Mouse (Mus musculus) limb, embryonic 11.5 days (tissue): ENCODE results near the gene Ppp1r37. TPM values are rescaled to one million over a fixed set of nuclear protein-coding genes. Genes with fewer than 3 reads are reported as not detected.
A peak's percentile ranks its signal among the peaks of the same experiment; 100 is the strongest.

Experiments used
- ATAC-seq: fragments of 200-750 bp; cut with Nextera tagmentation; 2 replicates; pipeline ENCODE4 v1.8.0; 2017; ENCODE audit warnings: low read depth; ENCODE audit not compliant: insufficient number of reproducible peaks, low FRiP score, low TSS enrichment
- DNase-seq: peaks from one replicate; pipeline ENCODE4 v3.0.0-alpha.2; 2015; ENCODE audit warnings: low spot score
- H3K27ac ChIP-seq: fragments of 300-500 bp; sonication (generic); replicated peaks from 2 replicates; pipeline ENCODE4 v1.5.1; 2014; ENCODE audit warnings: low read depth, mild to moderate bottlenecking, low read length
- H3K27me3 ChIP-seq: fragments of 300-500 bp; sonication (generic); 2 replicates; pipeline ENCODE4 v1.6.1; 2014; ENCODE audit warnings: mild to moderate bottlenecking, low read length, mixed read lengths; ENCODE audit not compliant: control insufficient read depth, insufficient read depth
- H3K36me3 ChIP-seq: fragments of 300-500 bp; sonication (generic); 2 replicates; pipeline ENCODE4 v1.6.1; 2014; ENCODE audit warnings: mild to moderate bottlenecking, low read length, moderate library complexity, mixed read lengths; ENCODE audit not compliant: control insufficient read depth, insufficient read depth
- H3K4me1 ChIP-seq: fragments of 300-500 bp; sonication (generic); 2 replicates; pipeline ENCODE4 v1.6.1; 2014; ENCODE audit warnings: low read length, mixed read lengths; ENCODE audit not compliant: control insufficient read depth, insufficient read depth
- H3K4me2 ChIP-seq: fragments of 300-500 bp; sonication (generic); 2 replicates; pipeline ENCODE4 v1.6.1; 2014; ENCODE audit warnings: low read depth, mild to moderate bottlenecking, moderate library complexity; ENCODE audit not compliant: severe bottlenecking
- H3K4me3 ChIP-seq: fragments of 300-500 bp; sonication (generic); 2 replicates; pipeline ENCODE4 v1.5.1; 2014; ENCODE audit warnings: low read depth, low read length
- H3K9ac ChIP-seq: fragments of 300-500 bp; sonication (generic); 2 replicates; pipeline ENCODE4 v1.6.1; 2014; ENCODE audit warnings: mild to moderate bottlenecking, low read length
- H3K9me3 ChIP-seq: fragments of 300-500 bp; sonication (generic); 2 replicates; pipeline ENCODE4 v1.6.1; 2016; ENCODE audit warnings: low read length; ENCODE audit not compliant: control insufficient read depth
- WGBS: fragments of 180-500 bp; shearing (Covaris S2); extraction: QIAGEN DNeasy Blood & Tissue Kit; methylation state at CpG from one replicate; pipeline ENCODE4 v1.1.7; 2014; 5-methylcytosine and 5-hydroxymethylcytosine counted together
- polyA plus RNA-seq: library from polyadenylated mRNA; unstranded; fragments of >200 nt; fragmentation: Nextera tagmentation; extraction: Ambion mirVana; gene quantifications from 2 replicates; pipeline ENCODE4 v1.2.1, GENCODE M21; 2014

Gene Ppp1r37
- polyA plus RNA-seq, 1 experiment from 2014 or later: 5.5 TPM

DNA sequence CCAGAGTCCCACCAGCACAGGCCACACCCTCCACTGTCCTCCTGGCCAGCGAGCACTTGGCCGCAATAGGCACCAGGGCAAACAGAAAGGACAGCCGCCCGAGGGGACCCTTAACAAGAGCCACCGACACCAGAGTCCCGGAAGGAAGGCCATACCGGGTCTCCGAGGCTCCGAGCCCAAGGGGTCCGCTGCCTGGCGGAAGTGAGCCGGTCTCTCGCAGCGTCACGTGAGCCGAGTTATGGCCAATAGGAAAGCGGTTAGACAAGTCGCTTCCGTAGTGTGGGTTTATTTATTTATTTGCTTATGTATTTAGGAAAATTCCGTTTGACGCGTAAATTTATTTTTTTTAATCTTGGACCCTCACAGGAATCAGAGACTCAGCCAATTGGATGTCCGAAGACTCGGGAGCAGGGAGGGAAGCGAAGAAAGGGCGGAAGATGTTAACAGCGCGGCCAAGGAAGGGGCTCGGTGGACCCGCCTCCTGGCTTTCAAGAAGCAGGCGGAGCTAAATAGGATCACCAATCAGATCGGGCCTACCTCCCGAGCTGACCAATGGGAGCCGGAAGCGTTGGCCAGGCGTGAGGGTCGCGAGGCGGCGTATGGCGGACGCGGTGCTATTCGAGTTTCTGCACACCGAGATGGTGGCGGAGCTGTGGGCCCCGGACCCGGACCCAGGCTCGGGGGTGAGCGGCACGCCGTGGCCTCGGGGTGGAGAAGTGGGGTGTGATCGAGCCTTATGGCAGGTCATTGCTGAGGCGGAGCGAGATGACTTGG, 54.5 kb downstream of the Ppp1r37 start, which contains the start of the genes Bloc1s3 and Trappc6a:
TSS of gene Bloc1s3 (minus strand) at position 218 of the 774 bp plus-strand sequence.
TSS of gene Trappc6a (plus strand) at position 246 of the 774 bp plus-strand sequence.
- Histone ChIP-seq H3K4me1 (peaks cover 3% of the 10 kb centered on the region), H3K36me3 (no peaks in the 10 kb centered on the region; the same call in 1 of the 2 replicates), H3K4me3 (peak within 1 kb of the TSS; percentile 81), H3K4me2 (peak within 1 kb of the TSS; percentile 96), H3K9me3 (no peaks in the 10 kb centered on the region), H3K27ac (peak within 1 kb of the TSS; percentile 47), H3K27me3 (no peaks in the 10 kb centered on the region), H3K9ac (peak within 1 kb of the TSS; percentile 90)
- WGBS: under 1% methylated on average over 56 of the region's 56 CpGs
- DNase-seq (peak; percentile 93), ATAC-seq (peak; percentile 92)

DNA sequence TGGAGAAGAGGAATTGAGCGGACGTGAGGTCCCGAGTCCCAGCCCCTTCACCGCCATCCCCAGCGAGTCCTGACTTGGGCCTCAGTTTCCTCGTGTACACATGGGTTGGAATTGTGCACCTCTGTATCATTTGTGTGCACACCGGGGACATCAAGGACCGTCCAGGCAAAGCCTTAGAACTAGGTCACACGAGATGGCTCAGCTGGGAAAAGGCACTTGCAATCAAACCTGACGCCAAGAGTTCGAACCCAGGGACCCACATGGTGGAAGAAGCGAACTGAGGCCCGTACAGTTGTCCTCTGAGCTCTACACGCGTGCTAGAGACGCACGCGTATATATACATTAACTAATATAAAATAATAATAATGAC, 55.3 kb downstream of the Ppp1r37 start:
- ATAC-seq (no peak), DNase-seq (peak; percentile 58)
- Histone ChIP-seq H3K36me3 (no peaks in the 10 kb centered on the region; the same call in 1 of the 2 replicates), H3K4me3 (peak overlapping the region; percentile 81), H3K9ac (peak overlapping the region; percentile 64), H3K27me3 (no peaks in the 10 kb centered on the region), H3K4me2 (peak overlapping the region; percentile 96), H3K9me3 (no peaks in the 10 kb centered on the region), H3K27ac (peak overlapping the region; percentile 39; the same call in 1 of the 2 replicates), H3K4me1 (peaks cover 3% of the 10 kb centered on the region)
- WGBS: 5% methylated on average over 18 of the region's 18 CpGs

DNA sequence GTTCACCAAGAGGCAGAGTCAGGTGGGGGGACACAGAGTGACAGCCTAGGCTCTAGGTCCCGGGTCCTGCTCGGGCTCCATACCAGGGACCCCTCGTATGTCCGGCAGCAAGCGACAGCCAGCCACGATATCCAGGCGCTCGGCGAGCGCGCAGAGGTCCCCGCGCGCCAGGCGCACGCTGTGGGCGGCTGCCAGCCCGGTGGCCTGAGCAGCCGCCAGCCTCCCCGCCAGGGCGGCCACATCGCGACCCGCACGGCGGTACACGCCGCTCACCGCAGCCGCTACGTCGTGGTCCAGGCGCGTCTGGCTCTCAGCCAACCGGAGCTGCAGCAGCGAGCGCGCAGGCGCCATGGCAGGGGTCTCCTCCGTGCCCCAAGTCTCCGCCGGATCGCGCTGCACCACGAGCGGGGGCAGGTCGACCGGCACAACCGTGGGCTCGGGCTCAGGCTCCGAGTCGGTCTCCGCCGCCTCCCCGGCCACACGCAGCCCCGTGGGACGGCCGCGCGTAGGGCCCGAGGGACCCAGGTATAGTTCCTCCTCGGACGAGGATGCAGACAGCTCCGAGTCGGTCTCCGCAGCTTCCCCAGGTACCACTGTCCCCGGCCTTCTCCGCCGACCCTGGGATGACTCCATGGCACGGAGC, 55.8 kb downstream of the Ppp1r37 start:
- ATAC-seq (no peak), DNase-seq (peak; percentile 80)
- under 1% methylated on average over 71 of the region's 71 CpGs for WGBS
- no peaks in the 10 kb centered on the region for H3K27me3 ChIP-seq
- peak overlapping the region; percentile 64 for H3K9ac ChIP-seq
- H3K27ac ChIP-seq: no peak overlapping the region; the same call in 1 of the 2 replicates
- peak overlapping the region; percentile 81 for H3K4me3 ChIP-seq
- peaks cover 3% of the 10 kb centered on the region for H3K4me1 ChIP-seq
- H3K4me2 ChIP-seq: peak overlapping the region; percentile 96
- H3K9me3 ChIP-seq: no peaks in the 10 kb centered on the region
- no peaks in the 10 kb centered on the region; the same call in 1 of the 2 replicates for H3K36me3 ChIP-seq

DNA sequence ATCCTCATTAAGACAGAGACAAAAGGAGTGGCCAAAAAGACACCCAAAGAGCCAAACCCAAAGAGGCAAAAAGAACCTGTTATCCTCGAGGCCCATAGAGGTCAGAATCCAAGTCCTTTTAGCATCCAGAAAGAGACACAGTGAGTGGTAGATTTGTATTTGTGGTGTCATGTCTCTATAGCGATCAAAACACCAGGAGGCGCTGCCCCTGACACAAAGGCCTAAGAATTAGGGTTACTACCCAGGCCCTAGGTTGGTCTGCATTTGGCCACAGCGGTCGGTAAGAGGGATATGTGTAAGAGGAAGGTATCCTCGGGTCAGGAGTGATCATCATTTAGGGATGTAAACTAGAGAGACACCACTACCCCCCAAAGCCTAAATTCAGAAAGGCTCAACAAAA, 56.5 kb downstream of the Ppp1r37 start:
- 35% methylated on average over 6 of the region's 6 CpGs for whole genome bisulfite sequencing
- DNase-seq (no peak), ATAC-seq (no peak)
- no peaks in the 10 kb centered on the region for H3K9me3 ChIP-seq
- H3K36me3 ChIP-seq: no peaks in the 10 kb centered on the region; the same call in 1 of the 2 replicates
- no peak overlapping the region; the same call in 1 of the 2 replicates for H3K9ac ChIP-seq
- no peak overlapping the region for H3K4me3 ChIP-seq
- no peak overlapping the region for H3K27ac ChIP-seq
- H3K4me1 ChIP-seq: peaks cover 3% of the 10 kb centered on the region
- peak overlapping the region; percentile 96; the same call in 1 of the 2 replicates for H3K4me2 ChIP-seq
- no peaks in the 10 kb centered on the region for H3K27me3 ChIP-seq

DNA sequence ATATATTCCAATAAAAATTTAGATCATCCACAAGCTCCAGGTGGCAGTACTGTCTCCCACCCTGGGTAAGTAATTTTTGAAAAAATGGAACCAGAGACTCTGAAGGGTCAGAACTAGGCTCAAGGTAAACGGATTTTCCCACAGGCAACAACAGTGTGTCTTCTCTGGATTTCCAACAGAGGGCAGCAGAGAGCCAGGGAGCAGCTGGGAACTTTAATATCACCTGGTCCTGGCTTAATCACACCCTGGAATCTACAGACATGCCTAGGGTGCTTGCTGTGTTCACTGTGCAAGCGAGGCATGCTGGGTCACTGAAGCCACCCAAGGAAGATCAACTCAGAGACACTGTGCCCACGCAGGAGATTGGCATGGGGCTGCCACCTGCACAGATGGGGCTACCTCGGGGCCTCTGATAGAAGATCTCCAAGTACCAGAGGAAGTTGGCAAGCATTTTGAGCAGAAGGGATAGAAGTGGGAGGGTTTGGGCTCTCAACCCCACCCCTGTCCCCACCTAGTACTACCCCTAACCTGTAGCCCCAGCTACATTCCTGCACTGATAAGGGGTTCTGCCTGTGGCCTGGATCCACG, 59.3 kb downstream of the Ppp1r37 start:
- Histone ChIP-seq H3K9me3 (no peaks in the 10 kb centered on the region), H3K4me1 (peaks cover 3% of the 10 kb centered on the region; the same call in 1 of the 2 replicates), H3K9ac (no peak overlapping the region), H3K4me2 (no peak overlapping the region), H3K27ac (no peak overlapping the region), H3K4me3 (no peak overlapping the region), H3K36me3 (no peaks in the 10 kb centered on the region), H3K27me3 (no peaks in the 10 kb centered on the region)
- ATAC-seq (no peak), DNase-seq (peak; percentile 77)
- WGBS: 42% methylated on average over 5 of the region's 5 CpGs

DNA sequence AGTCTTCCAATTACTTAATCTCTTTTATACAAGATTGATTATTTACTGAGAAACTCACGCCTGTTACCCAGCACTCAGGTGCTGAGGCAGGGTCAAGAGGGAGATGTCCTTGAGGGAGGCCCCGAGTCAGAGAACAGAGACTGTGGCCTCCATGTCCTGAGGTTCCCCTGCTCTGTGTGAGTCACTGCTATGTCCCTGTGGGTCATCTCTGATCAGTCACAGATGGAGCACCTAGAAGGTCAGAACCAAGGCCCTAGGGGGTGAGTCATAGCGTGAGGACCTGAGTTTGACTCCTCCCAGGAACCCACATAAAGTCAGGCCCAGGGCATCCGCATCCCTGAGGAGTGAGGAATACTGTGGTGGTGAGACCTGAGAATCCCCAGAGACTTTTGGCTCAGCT, 61.2 kb downstream of the Ppp1r37 start:
- no peak overlapping the region for H3K9ac ChIP-seq
- H3K27ac ChIP-seq: no peak overlapping the region
- H3K9me3 ChIP-seq: no peaks in the 10 kb centered on the region
- H3K27me3 ChIP-seq: no peaks in the 10 kb centered on the region
- H3K36me3 ChIP-seq: no peaks in the 10 kb centered on the region
- no peak for DNase-seq
- no peaks in the 10 kb centered on the region for H3K4me1 ChIP-seq
- WGBS: 85% methylated on average over 4 of the region's 4 CpGs
- no peak overlapping the region for H3K4me2 ChIP-seq
- no peak overlapping the region for H3K4me3 ChIP-seq
- ATAC-seq: no peak

DNA sequence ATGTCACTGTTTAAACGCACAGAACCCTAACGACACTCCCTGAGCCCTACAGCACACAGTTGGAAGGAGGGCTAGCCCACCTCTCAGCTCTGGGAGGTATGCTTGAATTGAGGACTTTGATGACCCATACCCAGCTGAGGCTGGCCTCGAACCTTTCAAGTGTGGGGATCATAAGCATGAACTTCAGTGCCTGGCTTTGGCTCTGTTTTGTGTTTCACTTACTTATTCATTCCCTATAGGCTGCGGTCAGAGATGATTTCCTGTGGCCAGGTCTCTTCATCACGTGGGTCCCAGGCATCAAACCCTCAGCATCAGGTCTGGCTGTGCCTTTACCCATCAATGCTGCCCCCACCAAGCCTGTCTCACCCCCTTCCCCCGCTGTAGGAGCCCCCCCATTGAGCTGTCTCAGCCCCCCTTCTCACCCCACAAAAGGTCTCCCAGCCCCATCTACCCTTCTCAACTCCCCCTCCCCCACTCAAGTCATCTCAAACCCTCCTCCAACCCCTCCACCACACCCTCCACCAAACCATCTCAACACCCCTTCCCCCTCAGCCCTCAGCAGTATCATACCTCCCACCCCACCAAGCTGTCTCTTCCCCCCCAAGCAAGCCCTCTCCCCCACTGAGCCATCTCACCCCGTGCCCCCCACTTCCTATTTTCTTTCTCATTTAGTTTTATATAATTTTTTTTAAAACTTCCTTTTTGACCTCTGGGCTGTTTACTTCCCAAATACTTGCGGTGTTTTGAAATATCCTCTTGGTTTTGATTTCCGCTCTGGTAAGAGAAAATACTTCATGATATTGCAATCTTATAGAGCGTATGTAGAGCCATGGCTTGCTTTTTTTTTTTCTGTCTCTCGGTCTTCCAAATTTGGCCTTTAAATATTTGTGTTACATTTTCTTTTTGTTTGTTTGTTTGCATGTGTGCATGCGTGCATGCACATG, 62.2 kb downstream of the Ppp1r37 start:
- H3K27ac ChIP-seq: no peak overlapping the region
- H3K4me1 ChIP-seq: no peaks in the 10 kb centered on the region
- H3K27me3 ChIP-seq: no peaks in the 10 kb centered on the region
- H3K9me3 ChIP-seq: no peaks in the 10 kb centered on the region
- DNase-seq (no peak), ATAC-seq (no peak)
- no peak overlapping the region for H3K4me3 ChIP-seq
- no peak overlapping the region for H3K9ac ChIP-seq
- H3K36me3 ChIP-seq: no peaks in the 10 kb centered on the region
- H3K4me2 ChIP-seq: no peak overlapping the region
- WGBS: 73% methylated on average over 12 of the region's 12 CpGs
